Mouse (Mus musculus) stomach, postnatal 0 days (tissue): ENCODE results near the gene Pin1. TPM values are rescaled to one million over a fixed set of nuclear protein-coding genes. Genes with fewer than 3 reads are reported as not detected.
A peak's percentile ranks its signal among the peaks of the same experiment; 100 is the strongest.
"Not testable (repeated sequence)": the region's sequence is repeated elsewhere in the genome, so short reads cannot be mapped to it uniquely, and the experiment has no call there.

Experiments used
- ATAC-seq: fragments of 200-750 bp; cut with Nextera tagmentation; 2 replicates; pipeline ENCODE4 v1.8.0; 2017; ENCODE audit not compliant: low FRiP score, low TSS enrichment
- DNase-seq: peaks from one replicate; pipeline ENCODE4 v3.0.0-alpha.2; 2016; ENCODE audit warnings: low spot score
- H3K27ac ChIP-seq: fragments of 300-500 bp; sonication (generic); replicated peaks from 2 replicates; pipeline ENCODE4 v1.5.1; 2014; ENCODE audit warnings: mild to moderate bottlenecking, control low read depth
- H3K27me3 ChIP-seq: fragments of 300-500 bp; sonication (generic); 2 replicates; pipeline ENCODE4 v1.6.1; 2014; ENCODE audit warnings: low read length; ENCODE audit not compliant: control insufficient read depth, insufficient read depth
- H3K36me3 ChIP-seq: fragments of 300-500 bp; sonication (generic); 2 replicates; pipeline ENCODE4 v1.6.1; 2014; ENCODE audit warnings: low read length, mixed read lengths; ENCODE audit not compliant: control insufficient read depth, insufficient read depth
- H3K4me1 ChIP-seq: fragments of 300-500 bp; sonication (generic); replicated peaks from 2 replicates; pipeline ENCODE4 v1.6.1; 2014; ENCODE audit warnings: antibody characterized with exemption; ENCODE audit not compliant: control insufficient read depth, insufficient read depth
- H3K4me2 ChIP-seq: fragments of 300-500 bp; sonication (generic); replicated peaks from 2 replicates; pipeline ENCODE4 v1.6.1; 2014; ENCODE audit warnings: low read depth, mild to moderate bottlenecking, control low read depth, moderate library complexity
- H3K4me3 ChIP-seq: fragments of 300-500 bp; sonication (generic); 2 replicates; pipeline ENCODE4 v1.5.1; 2014; ENCODE audit warnings: low read depth, low read length, control low read depth
- H3K9ac ChIP-seq: fragments of 300-500 bp; sonication (generic); 2 replicates; pipeline ENCODE4 v1.6.1; 2014; ENCODE audit warnings: mild to moderate bottlenecking, low read length, control low read depth, mixed read lengths
- H3K9me3 ChIP-seq: fragments of 300-500 bp; sonication (generic); 2 replicates; pipeline ENCODE4 v1.6.1; 2016; ENCODE audit warnings: low read length; ENCODE audit not compliant: control insufficient read depth
- CTCF ChIP-seq: IDR thresholded peaks from 2 replicates; pipeline ENCODE4 v1.5.1; 2016; ENCODE audit warnings: antibody characterized with exemption, low read depth, mild to moderate bottlenecking, moderate library complexity
- EP300 ChIP-seq: optimal IDR thresholded peaks from 2 replicates; pipeline ENCODE3; 2016; ENCODE audit warnings: antibody characterized with exemption
- WGBS: fragments of 180-500 bp; shearing (Covaris S2); extraction: QIAGEN DNeasy Blood & Tissue Kit; methylation state at CpG from one replicate; pipeline ENCODE4 v1.1.7; 2014; 5-methylcytosine and 5-hydroxymethylcytosine counted together
- polyA plus RNA-seq: library from polyadenylated mRNA; unstranded; fragments of >200 nt; fragmentation: Nextera tagmentation; extraction: Ambion mirVana; gene quantifications from 2 replicates; pipeline ENCODE4 v1.2.1, GENCODE M21; 2015

Gene Pin1
- polyA plus RNA-seq, 1 experiment from 2014 or later, result 28.7 TPM

DNA sequence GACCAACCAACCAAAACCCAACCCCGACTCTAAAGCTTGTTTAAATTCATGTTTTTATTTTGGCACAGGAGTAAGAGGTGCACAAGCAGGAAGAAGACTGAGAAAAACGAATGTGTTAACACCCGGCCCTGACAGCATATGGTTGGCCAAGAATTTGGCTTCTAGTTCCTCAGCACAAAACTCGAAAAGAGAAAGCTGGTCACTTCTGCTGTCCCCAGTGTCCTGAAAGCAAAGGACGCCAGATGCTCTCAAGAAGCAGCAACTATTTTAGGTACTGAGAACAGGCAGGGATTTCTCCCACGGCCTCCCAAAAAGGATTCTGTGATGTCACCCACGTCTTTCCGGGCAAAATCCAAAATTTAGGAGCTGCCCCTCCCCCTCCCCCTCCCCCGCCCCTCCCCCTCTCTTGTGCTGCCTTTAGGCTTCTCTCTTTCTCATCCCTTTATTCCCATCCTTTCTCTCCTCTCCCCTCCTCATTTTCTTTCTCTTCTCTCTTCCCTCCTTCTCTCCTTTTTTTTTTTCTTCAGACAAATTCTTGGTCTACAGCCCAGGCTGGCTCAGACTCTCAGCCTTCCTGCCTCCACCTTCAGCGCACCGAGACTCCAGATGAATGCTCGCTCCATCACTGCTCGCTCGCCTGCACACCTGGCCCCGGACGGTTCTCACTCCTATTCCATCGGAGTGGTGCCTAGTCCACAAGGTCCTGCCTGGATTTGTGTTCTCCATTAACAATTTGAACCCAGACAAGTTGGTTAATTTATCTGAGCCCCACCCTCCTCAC is 33.4 kb downstream of the Pin1 start:
- ATAC-seq (no peak), DNase-seq (no peak)
- H3K4me3 ChIP-seq, result no peak overlapping the region
- no peak overlapping the region for H3K4me2 ChIP-seq
- no peak overlapping the region for H3K27ac ChIP-seq
- H3K9me3 ChIP-seq, result no peaks in the 10 kb centered on the region
- H3K9ac ChIP-seq, result no peak overlapping the region
- no peak for TF ChIP-seq EP300
- no peak for TF ChIP-seq CTCF
- H3K27me3 ChIP-seq, result no peaks in the 10 kb centered on the region
- H3K4me1 ChIP-seq, result no peaks in the 10 kb centered on the region
- H3K36me3 ChIP-seq, result no peaks in the 10 kb centered on the region
- 43% methylated on average over 16 of the region's 17 CpGs for WGBS

DNA sequence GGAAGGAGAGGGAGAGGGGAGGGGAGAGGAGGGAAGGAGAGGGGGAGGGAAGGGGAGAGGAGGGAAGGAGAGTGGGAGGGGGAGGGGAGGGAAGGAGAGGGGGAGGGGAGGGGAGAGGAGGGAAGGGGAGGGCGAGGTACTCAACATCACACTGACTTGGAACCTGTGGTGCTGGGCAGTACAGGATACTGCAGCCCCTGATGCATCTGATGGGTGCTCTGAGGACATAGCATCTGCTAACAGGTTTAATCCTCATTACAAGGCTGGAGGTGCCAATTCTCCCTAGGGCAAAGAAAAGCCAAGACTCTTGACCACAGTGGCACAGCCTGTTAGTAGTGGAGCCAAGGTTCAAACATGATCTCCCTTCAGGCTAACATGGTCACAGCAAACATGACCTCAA is 37.5 kb downstream of the Pin1 start:
- H3K4me3 ChIP-seq, result no peak overlapping the region
- H3K9ac ChIP-seq, result no peak overlapping the region
- DNase-seq (no peak), ATAC-seq (no peak)
- no peaks in the 10 kb centered on the region for H3K9me3 ChIP-seq
- 29% methylated on average over 1 of the region's 1 CpGs for WGBS
- H3K36me3 ChIP-seq, result no peaks in the 10 kb centered on the region
- TF ChIP-seq CTCF (no peak), EP300 (no peak)
- no peaks in the 10 kb centered on the region for H3K4me1 ChIP-seq
- no peak overlapping the region for H3K27ac ChIP-seq
- no peak overlapping the region for H3K4me2 ChIP-seq
- no peaks in the 10 kb centered on the region for H3K27me3 ChIP-seq

GRCm38 (mm10) chr9:20689913-20690312 is 38.0 kb downstream of the Pin1 start:
- Histone ChIP-seq H3K27ac (no peak overlapping the region), H3K4me1 (no peaks in the 10 kb centered on the region), H3K36me3 (no peaks in the 10 kb centered on the region), H3K4me2 (no peak overlapping the region), H3K27me3 (no peaks in the 10 kb centered on the region), H3K4me3 (no peak overlapping the region), H3K9ac (no peak overlapping the region), H3K9me3 (no peaks in the 10 kb centered on the region)
- ATAC-seq, result no peak
- 4% methylated on average over 4 of the region's 4 CpGs for WGBS
- TF ChIP-seq CTCF (no peak), EP300 (no peak)
- DNase-seq, result no peak

GRCm38 (mm10) chr9:20690449-20690848 is 38.6 kb downstream of the Pin1 start:
- not testable (repeated sequence) for H3K9ac ChIP-seq, H3K27me3 ChIP-seq, H3K4me2 ChIP-seq, H3K4me3 ChIP-seq, H3K9me3 ChIP-seq, H3K27ac ChIP-seq, DNase-seq, H3K36me3 ChIP-seq, ATAC-seq, H3K4me1 ChIP-seq
- WGBS, result 76% methylated on average over 2 of the region's 2 CpGs

DNA sequence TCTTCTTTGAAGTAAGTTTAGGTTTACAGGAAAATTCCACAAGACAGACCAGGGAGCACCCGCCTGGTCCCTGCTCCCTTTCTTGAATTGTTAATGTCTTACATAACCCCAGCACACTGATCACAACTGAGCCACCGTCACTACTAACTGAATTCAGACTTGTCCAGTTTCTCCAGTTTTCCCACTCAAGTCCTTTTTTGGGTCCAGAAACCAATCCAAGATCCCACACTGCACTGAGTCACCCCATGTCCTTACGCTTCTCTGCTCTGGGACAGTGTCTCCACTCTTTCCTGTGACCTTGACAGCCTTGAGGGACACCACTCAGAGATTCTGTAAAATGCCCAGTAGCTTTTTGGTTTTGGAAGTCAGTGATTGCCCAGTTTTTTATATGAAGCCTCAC is 41.0 kb downstream of the Pin1 start:
- Histone ChIP-seq H3K4me1 (no peaks in the 10 kb centered on the region), H3K9me3 (no peaks in the 10 kb centered on the region), H3K4me2 (no peak overlapping the region), H3K27ac (no peak overlapping the region), H3K27me3 (no peaks in the 10 kb centered on the region), H3K4me3 (no peak overlapping the region), H3K9ac (no peak overlapping the region), H3K36me3 (no peaks in the 10 kb centered on the region)
- ATAC-seq (no peak), DNase-seq (no peak)
- WGBS, result 87% methylated on average over 3 of the region's 3 CpGs
- TF ChIP-seq CTCF (no peak), EP300 (no peak)

- H3K27ac ChIP-seq, result no peak overlapping the region
- no peaks in the 10 kb centered on the region for H3K27me3 ChIP-seq
- peak overlapping the region; percentile 29 for H3K4me3 ChIP-seq
- peak overlapping the region; percentile 55 for H3K4me2 ChIP-seq
- ATAC-seq (no peak), DNase-seq (peak; percentile 22)
- no peak for TF ChIP-seq EP300
- no peak for TF ChIP-seq CTCF
- no peaks in the 10 kb centered on the region for H3K36me3 ChIP-seq
- no peaks in the 10 kb centered on the region for H3K4me1 ChIP-seq
- peak overlapping the region; percentile 35; the same call in 1 of the 2 replicates for H3K9ac ChIP-seq
- 9% methylated on average over 24 of the region's 25 CpGs for WGBS
- no peaks in the 10 kb centered on the region for H3K9me3 ChIP-seq
These were observed 42.9 kb downstream of the Pin1 start for GRCm38 (mm10) chr9:20694721-20695235.
